Mouse (Mus musculus): ENCODE measurements around the gene Slc16a1.
"Not testable (repeated sequence)": the region's sequence is repeated elsewhere in the genome, so short reads cannot be mapped to it uniquely, and the experiment has no call there.

DNA sequence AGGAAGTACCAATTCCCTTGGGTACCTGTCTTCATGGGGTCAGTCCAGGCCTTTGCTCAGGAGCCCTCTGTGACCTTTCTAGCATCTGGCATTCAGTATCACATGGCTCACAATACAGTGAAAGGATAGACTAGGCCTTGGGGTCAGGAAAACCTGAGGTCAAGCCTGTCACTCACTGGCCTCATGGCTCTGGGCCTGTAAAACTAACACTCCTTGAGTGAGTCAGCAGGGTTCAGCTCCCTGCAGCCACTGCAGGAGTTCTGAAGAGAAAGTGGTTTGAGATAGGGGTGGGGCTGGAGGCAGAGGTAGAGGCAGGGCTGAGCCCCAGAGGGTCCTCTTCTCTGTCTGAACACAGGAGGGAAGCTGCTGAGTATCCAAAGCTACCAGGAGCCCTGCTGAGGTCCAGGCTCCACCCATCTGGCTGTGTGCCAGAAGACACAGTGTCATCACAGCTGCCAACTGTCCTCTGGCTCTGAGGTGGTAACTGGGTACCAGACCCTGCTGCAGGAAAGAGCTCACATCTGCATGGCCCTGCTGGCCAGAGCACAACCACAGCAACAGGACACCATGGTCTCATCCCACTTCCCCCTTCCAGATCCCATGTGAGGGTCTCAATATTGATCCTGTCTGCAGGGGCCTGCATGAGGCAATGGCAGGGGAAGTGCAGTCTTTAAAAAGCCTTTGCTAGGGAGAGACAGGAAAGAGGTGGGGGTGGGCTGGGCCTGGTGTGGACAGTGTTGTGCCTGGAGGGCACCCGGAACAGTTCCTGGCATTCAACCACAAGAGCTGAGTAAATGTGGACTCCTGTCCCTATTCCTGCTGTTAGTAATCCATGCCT lies 31.9 kb downstream of the Slc16a1 start:
- not testable (repeated sequence) for TF ChIP-seq POLR2A (IDR thresholded peaks at IDR 0.05; ENCODE audit: control insufficient read depth, extremely low read depth, insufficient read depth, low read length, poor library complexity); CTCF (IDR thresholded peaks at IDR 0.05; ENCODE audit: borderline replicate concordance, control insufficient read depth, extremely low read depth, insufficient read depth, low read length, poor library complexity)

Data from thymus, adult 2 months (tissue).